Mouse (Mus musculus) skeletal muscle tissue, postnatal 0 days (tissue): ENCODE results near the gene Tmem196. TPM values are rescaled to one million over a fixed set of nuclear protein-coding genes. Genes with fewer than 3 reads are reported as not detected.

Source experiments
- polyA plus RNA-seq: library from polyadenylated mRNA; unstranded; fragments of >200 nt; fragmentation: Nextera tagmentation; extraction: Ambion mirVana; gene quantifications from 2 replicates; pipeline ENCODE4 v1.2.1, GENCODE M21; 2015

Gene Tmem196
- 0.63 and 0.67 TPM in 2 replicates for polyA plus RNA-seq

DNA sequence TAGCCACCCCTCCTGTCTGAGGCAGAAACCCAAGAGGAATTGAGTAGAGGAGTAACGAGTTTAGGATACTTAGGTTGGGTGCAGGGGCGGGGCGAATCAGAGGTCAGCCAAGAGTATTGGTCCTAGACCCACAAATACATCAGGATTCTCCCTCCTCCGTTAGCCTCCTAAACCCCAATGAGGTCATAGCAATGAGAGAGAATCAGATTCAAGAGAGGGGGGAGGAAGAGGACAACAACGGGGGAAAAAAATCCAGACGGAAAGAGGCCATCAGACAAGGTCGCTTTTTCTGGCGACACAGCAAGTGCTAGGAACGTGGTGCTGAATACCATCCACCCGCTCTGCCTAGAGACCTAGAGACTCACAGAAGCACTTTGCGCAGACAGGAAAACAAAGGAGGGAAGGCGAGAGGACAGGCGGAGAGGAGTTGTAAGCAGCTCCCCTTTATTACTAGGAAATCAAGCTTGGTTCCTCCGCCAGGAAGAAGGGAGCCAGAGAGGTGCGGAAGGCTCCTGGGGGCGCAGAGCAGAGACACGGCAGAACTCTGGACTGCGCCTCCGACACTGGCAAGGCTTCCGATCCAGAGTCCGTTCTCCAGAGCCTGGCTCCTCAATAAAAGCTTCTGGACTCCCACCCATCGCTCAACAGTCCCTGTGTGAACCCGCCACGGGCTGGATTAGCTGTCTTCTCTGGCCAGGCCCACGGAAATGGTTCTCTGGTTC lies at the start of gene Tmem196:
Gene Tmem196 (plus strand): TSS at position 234 of the 722 bp plus-strand sequence.

